Mouse (Mus musculus): ENCODE data around the gene Cib2. TPM values are rescaled to one million over a fixed set of nuclear protein-coding genes. Genes with fewer than 3 reads are reported as not detected.

Gene Cib2
- total RNA-seq, 2 experiments from 2014 or later: 0.57 to 1.6 TPM

DNA sequence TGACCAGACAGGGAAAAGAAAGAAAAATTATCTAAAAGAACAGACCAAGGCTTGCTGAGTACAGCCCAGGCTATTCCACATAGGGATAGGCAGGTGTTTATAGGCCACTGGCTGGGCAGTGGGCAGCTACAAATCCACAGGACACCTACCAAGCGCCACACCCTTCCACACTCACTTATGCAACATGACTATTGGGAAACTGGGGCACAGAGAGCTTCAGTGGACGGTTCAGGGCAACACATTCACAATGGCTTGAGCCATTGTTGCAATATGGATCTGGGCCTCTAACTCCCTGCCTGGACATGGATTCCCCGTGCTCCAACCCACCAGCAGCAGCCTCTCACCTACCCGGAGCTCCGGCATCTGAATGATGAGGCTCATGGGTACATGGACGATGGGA is 10.6 kb downstream of the Cib2 start:
- peak; percentile 34; the same call in 1 of the 2 replicates for ATAC-seq (replicated peaks; ENCODE audit: poor library complexity, severe bottlenecking)

DNA sequence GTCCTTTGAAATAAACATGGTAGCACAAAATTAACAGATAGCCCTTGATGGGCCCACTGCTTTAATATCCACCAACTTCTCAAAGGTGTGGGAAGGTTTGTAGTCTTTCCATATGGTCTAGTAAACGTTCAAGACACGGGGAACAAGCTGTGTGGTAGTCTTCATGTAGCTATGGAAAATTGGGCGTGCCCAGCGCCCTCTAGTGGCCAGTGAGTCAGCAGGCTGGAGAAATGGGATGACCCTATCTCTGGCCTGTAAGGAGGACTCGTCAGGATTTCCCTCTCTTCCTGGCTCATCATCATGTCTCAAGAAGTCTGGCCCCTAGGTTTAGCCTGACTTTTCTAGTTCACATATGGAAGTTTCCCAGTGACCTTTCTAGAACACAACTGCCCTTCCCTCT is 12.5 kb downstream of the Cib2 start:
- peak; percentile 60 for ATAC-seq (replicated peaks; ENCODE audit: poor library complexity, severe bottlenecking)

DNA sequence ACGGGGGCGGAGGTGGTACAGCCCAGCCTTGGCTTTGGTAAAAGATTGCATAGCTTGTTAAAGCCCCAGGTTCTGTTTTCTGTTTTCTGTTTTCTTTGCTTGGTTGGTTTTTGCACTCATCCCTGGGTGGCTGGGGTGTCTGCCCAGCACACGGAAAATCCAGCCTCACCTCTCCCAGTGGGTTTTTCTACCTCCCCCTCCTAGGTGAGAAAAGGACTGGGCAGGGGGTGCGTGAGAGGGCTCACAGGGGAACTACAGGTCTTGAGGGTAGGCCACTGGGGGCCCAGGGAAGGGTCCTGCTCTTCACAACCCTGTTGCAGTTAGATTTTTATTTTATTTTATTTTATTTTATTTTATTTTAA is 15.1 kb downstream of the Cib2 start:
- no peak for ATAC-seq (replicated peaks; ENCODE audit: poor library complexity, severe bottlenecking)

DNA sequence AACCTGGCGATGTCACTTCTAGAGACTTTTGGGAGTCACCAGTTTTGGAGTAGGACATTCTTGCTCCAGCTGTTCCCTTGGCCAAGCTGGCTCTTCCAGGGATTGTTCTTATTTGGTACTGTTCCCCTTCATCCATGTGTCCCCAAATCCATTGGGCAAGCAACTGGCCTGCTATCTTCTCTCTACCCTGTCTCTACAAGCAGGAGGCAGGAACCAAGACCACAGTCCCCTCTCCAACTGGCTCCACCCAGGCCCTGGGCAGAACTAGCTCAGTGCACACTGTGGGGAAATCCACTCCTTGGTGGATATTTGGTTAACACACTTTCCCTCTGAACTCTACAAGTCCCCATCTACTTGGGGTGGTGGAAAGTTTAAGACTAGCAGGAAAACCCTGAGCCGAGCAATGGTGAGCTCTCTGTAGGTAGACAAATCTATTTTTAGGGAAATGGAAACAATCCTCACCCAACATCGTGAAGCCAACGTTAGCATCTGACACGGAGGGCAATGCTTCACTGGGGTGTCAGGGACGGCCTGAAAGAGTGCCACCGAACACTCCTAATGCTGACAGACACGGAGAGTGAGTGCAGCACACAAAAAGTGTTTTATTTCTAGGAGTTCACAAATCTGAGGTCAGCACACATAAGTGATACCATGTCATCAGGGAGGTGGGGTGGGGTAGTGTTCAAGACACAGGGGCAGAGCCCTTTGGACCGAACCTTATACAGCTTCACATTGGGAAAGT is 15.6 kb downstream of the Cib2 start:
- no peak for ATAC-seq (replicated peaks; ENCODE audit: poor library complexity, severe bottlenecking)

DNA sequence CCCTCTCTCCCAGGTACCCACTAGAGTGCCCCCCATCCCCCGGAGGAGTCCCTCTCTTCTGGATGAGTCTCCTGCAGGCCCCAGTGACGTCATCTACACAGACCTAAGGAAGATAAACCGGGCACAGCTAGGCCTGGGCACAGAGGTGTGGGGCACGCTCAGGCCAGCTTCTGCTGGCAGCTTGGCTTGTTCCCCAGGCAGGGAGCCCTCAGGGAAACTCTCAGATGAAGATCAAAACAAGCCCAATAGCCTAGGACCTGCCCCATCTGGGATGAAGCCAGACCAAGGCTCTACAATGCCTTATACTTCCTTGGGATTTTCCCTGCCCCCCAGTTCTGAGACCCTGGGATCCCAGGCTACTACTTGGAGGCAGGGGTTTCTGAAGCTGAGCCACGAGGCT is 19.2 kb downstream of the Cib2 start:
- ATAC-seq (replicated peaks; ENCODE audit: poor library complexity, severe bottlenecking): no peak

DNA sequence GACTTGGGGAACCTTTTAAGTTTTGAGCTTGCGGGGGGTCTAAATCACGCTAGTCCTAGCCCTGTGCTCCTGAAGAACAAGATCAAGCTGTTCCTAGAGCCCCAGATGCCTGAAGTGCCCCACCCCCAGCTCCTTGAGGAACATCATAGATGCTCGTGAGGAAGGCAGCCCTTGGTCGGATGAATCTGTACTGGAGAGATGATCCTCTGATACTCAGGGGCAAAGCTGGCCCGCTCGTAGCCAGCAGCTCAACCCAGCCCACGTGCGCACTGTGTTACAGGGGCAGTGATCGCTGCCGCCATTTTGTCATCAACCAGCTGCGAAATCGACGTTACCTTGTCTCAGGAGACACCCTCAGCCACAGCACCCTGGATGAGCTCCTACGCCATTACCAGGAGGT is 21.3 kb downstream of the Cib2 start, which contains the start of gene Sh2d7:
TSS of gene Sh2d7 (plus strand) at position 301 of the 400 bp plus-strand sequence.
- ATAC-seq (replicated peaks; ENCODE audit: poor library complexity, severe bottlenecking): no peak

DNA sequence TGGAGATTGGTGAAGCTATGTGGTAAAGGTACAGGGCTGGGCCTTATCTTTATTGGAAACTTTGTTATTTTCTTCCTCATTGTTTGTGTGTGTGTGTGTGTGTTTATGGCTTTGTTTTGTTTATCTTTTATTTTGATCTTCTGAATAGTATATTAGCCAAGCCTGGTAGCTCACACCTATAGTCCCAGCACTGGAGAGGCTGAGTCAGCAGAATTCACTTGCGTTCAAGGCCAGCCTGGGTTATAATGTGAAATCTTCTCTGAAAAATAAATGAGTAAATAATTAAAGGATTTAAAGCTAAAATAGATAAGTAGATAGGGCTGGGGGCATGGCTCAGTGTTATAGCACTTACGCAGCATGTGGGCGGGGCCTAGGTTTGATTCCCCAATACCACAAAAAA is 21.8 kb downstream of the Cib2 start:
- no peak for ATAC-seq (replicated peaks; ENCODE audit: poor library complexity, severe bottlenecking)

DNA sequence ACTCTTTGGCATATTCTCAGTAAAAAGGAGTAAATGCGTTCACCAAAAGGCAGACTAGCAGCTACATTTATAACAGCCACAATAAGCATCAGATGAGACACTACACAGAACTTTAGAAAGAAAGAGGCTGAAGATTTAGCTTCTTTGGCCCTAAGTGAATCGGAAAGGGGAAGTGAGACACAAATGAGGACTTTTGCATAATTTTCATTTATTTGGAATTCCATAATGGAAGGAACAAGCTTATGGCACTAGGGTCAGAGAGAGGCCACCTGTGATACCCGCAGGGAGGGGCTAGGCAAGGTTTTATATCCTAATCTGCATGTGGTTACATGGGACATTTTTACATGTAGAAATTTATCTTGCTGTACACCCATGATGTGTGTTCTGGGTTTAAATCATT is 22.5 kb downstream of the Cib2 start:
- 0 out of 2 replicates have a peak, but pooled peaks have one; percentile 12 for ATAC-seq (replicated peaks; ENCODE audit: poor library complexity, severe bottlenecking)

DNA sequence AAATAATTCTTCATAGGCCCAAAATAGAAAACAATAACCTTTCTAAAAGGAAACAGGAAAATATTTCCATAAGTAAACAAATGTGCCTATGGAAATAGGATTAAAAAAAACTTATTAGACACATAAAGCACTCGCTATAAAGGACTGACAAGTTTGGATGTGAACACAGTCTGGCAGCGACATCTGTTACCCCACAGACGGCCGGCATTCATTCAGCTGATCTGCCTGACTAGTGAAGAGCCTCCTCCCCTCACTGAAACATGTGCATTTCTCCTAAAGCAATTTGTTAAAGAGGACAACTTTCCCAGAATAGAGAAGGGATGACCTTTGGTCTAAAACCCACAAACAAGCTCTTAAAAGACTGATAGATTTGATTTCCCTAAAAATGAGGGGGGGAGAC is 23.0 kb downstream of the Cib2 start:
- ATAC-seq (replicated peaks; ENCODE audit: poor library complexity, severe bottlenecking): no peak

DNA sequence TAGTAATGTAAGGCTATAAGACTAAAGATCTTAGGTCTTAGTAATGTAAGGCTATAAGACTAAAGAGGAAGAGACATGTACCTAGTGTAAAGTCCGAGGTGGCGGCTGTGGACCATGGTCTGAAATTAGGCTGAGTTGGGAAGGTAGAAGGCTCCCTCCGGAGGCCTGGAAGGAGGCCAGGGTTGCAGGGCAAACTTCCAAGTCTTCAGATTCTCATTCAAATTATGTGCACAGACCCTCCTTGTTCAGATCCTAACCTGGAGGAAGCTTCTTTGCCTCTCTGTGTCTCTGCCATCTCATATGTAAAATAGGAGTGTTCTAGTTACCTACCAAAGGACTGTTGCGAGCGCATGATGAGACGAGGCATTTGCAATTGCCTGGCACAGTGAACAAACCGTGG is 23.8 kb downstream of the Cib2 start:
- no peak for ATAC-seq (replicated peaks; ENCODE audit: poor library complexity, severe bottlenecking)

DNA sequence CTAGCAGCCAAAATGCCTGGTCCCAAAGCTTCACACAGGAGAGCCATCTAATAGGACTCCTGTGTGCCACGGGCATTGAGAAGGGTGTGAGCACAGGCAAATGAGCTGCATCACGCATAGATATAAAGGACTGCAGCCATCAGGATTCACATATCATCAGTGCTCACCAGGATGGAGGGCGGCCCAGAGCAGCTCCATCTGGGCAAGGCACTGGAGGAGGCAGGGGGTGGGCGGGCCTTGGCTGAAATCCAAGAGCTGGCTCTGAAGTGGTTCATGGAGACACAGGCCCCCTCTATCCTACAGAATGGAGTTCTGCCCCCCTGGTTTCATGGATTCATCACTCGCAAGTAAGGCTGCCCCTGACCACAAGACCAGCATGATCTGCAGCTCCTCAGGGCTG is 26.0 kb downstream of the Cib2 start:
- ATAC-seq (replicated peaks; ENCODE audit: poor library complexity, severe bottlenecking): no peak

DNA sequence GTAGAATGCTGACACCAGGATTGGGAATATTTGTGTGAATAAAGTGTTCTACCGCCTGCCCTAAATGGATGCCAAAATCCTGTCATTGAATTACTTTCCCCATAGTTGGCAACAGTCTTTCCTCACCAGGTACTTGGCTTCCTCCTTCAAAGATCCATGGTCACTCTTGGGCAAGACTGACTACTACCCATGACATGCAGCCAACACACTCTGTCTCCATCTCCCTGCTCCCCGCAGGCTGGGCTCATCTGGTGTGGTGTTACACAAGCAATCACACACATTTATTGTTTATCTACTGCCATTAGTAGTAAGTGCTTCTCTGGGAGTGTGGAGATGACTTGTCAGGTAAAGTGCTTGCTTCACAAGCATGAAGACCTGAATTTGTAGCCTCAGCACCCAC is 27.1 kb downstream of the Cib2 start:
- no peak for ATAC-seq (replicated peaks; ENCODE audit: poor library complexity, severe bottlenecking)

DNA sequence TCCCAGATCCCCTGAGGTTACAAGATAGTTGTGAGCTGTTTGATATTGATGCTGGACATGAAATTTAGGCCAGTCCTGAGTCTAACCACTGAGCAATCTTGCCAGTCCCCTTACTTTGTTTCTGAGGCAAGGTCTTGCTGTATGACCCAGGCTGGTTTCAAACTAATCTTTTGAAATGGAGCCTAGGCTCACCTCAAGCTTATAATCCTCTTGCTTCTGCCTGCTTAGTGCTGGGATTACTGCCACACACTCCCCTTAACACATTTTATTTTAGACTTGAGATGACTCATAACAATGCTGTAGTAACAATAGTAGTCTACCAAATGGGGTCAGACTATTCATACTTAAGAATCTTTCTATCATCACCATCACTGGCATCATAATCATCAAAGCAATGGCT is 28.6 kb downstream of the Cib2 start:
- ATAC-seq (replicated peaks; ENCODE audit: poor library complexity, severe bottlenecking): no peak

DNA sequence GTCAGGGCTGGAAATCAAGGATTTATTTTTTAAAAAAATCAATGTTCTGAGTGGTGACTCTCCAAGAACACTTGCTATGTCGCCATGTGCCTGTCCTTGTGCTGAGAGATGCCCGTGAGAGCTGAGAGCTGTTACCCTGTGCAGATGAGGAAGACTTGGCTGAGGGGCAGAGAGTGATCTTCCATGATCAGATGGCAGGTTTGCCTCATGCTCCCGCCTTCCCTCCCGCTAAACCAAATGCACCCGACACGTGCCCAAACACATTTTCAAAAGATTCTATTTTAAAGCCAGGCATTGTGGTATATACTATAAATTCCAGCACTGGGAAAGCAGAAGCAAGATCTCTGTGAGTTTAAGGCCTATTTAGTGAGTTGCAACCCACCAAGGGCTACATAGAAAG is 29.2 kb downstream of the Cib2 start:
- ATAC-seq (replicated peaks; ENCODE audit: poor library complexity, severe bottlenecking): no peak

DNA sequence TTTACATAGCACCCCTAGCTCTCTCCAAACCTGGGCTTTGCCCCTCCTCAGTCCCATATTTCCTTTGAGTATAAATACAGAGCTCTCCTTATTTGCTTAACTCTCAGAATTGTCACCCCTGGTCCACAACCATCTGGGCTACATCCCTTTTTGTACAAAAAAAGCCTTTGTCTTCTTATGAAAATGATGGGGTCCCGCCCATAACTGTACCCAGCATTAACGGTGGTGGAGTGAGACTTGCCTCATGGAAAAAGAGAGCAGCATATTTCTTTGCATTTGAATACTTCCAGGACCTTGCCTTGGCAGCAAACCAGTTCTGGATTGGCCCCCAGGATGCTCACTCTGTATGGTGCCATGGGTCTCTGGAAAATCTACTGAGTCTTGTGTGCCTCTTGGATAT is 30.1 kb downstream of the Cib2 start:
- no peak for ATAC-seq (replicated peaks; ENCODE audit: poor library complexity, severe bottlenecking)

DNA sequence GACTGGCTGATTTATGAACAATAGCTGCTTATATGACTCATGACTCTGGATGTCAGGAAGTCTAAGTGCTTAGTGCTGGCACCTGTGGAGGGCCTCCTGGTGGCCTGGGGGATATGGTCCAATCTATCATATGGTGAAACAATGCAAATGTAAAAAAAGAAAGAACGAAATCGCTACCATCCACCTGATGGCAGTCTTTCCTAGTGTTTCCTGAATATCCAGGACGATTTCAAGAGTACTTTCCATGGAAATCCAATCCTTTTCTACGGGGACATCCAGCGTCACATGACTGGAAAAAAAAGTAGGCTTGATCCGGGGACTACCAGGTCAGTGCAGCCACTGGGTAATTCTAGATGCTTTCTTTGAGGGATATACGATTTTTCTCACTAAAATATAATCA is 32.3 kb downstream of the Cib2 start:
- no peak for ATAC-seq (replicated peaks; ENCODE audit: poor library complexity, severe bottlenecking)

DNA sequence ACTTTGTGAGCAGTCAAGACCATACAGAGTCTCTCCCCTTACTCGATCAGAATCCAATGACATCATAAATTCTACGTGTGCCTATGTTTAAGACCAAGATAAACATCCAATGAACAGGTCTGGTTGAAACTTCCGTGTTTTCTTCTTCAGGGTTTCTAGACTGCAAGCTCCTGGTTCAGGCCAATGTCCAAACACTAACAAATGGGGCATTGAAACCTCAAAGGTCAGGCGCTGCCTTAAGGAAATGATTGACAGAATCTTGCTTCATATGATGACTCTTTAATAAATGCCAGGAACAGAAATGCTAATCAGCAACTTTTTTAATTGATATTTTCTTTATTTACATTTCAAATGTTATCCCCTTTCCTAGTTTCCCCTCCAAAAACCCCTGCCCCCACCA is 39.7 kb downstream of the Cib2 start:
- ATAC-seq (replicated peaks; ENCODE audit: poor library complexity, severe bottlenecking): no peak

DNA sequence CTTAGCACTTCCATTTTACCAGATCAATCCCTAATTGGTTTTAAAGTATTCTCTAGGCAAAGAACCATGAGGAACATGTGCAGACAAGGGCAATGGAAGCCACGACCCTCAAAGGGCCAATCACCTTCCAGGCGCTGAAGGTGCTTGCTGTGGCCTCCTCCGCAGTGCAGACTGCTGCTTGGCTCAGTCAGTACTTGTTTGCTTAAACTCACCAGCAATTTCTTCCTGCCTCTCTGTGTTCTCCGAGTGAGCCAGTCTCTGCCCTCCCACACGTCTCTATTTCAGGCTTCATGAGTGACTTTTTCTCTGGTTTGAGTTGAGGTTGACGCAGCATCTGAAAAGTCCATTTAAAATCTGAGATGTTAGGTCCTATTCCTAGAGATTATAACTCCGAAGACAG is 41.1 kb downstream of the Cib2 start:
- no peak for ATAC-seq (replicated peaks; ENCODE audit: poor library complexity, severe bottlenecking)

DNA sequence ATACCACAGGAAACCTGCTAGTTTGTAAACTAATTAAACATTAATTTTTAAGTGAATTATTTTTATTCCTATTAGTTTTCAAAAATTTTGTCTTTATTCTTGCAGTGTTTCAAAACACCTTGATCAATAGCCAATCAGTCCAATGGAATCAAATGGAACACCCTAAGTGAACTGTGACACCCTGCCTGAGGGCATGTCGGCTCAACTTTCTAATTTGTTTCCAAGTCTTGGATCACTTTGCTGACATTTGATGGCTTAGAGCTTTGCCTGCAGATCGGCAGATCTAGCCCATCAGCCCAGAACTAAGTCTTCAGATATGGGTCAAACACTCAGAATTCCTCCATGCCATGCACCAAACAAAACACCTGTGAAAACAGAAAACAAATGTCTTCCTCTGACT is 44.0 kb downstream of the Cib2 start:
- ATAC-seq (replicated peaks; ENCODE audit: poor library complexity, severe bottlenecking): no peak

DNA sequence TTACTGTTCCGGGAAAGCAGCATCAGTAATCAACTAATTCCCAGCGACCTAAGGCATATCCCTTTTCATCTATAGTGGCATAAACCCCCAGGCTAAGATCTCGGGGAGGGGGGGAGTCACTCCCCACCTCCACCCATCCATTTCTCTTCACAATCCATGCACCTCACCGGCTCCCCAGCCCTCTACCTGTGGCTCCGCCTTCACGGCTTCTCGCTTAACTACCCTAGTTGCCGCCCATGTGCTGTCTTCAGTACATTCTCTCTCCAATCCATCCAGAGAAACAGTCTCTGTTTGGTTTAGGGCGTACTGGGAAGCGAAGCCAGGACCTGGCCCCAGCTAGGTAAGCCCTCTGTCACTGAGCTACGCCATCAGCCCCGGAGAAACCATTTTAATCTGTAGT is 57.1 kb downstream of the Cib2 start:
- no peak for ATAC-seq (replicated peaks; ENCODE audit: poor library complexity, severe bottlenecking)

DNA sequence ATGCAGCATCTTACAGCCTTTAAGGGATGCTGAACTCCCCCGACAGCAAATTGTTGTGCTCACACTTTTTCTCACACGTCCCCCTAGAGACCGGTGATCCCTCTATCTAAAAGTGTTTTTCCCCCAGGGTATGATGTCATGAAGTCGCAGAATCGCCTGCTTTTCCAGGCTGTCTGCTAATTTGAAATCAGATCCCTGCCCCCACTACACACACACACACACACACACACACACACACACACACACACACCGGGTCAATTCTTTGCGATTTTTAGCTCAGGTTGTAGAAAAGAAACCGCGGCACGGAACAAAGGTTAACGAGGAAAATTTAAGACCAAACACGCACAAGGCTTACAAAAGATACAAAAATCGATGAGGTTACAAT is 57.9 kb downstream of the Cib2 start:
- ATAC-seq (replicated peaks; ENCODE audit: poor library complexity, severe bottlenecking): peak; percentile 14; the same call in 1 of the 2 replicates

DNA sequence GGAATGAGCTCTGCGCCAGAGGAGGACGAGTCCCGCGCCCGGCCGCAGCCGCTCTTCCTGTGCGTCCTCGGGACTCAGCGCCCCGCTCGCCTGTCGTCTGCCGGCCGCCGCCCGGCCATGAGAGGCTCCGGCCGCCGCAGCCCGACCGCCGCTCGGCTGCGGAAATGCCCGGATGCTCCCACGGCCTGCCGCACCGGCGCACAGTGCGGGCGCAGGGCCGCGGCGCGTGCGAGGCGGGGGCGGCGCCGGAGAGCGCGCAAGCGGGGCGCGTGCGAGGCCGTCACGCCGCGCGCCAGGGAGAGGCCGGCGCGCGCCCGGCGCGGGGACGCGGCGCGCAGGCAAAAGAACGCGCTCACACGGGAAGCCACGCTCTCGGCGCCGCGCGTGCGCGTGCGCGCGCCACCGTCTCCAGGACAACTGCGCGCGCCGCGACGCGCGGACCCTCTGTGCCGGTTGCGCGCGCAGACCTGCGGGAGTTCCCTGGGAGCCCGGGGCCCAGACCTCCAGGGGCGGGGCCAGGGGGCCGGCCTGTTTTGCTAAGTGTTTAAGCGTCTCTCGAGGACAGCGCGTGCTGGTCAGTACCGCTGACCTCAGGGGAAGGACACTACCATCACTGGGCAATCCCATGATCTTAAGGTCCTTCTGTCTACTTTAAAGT is 58.4 kb downstream of the Cib2 start, which contains the start of gene Dmxl2:
TSS of gene Dmxl2 (minus strand) at position 174 of the 658 bp plus-strand sequence.
- ATAC-seq (replicated peaks; ENCODE audit: poor library complexity, severe bottlenecking): peak; percentile 88
